In genomic region chr11:119227591-119227990, GRCm38 (mm10) we compare ENCODE assay signal across 8 mouse cellular contexts. TPM values are rescaled to one million over a fixed set of nuclear protein-coding genes. Genes with fewer than 3 reads are reported as not detected.
DNase-seq lines count a peak whose midpoint lies in the region; ATAC-seq and TF ChIP-seq lines count a peak whose summit lies in the region.

No protein-coding gene starts in this region.

- peaks cover 87% of the 10 kb centered on the region for H3K27me3 ChIP-seq in E14TG2a.4 (ENCODE audit: insufficient read depth, low read length)
- peaks cover 9% of the 10 kb centered on the region; the same call in 1 of the 2 replicates for H3K27me3 ChIP-seq in heart, embryonic 14.5 days (ENCODE audit: control insufficient read depth, insufficient read depth, low read length)
- peaks cover 27% of the 10 kb centered on the region for H3K27me3 ChIP-seq in liver, postnatal 0 days (ENCODE audit: insufficient read depth, low read length)

- peak overlapping the region; percentile 89 for H3K9ac ChIP-seq in heart, embryonic 14.5 days (ENCODE audit: low read length)
- H3K9ac ChIP-seq in liver, postnatal 0 days (replicated peaks): peak overlapping the region; percentile 70

- H3K27ac ChIP-seq in heart, embryonic 14.5 days (replicated peaks in 1 of 2; ENCODE audit: control insufficient read depth in 1 of 2, insufficient read depth in 1 of 2, low read depth in 2 of 2, low read length in 2 of 2): peak overlapping the region in 1 of 2 experiments; percentile 41; a peak in 1 of 4 replicates
- no peak overlapping the region for H3K27ac ChIP-seq in liver, postnatal 0 days (ENCODE audit: low read depth)

- H3K36me3 ChIP-seq in E14TG2a.4 (ENCODE audit: insufficient read depth, low read length): no peaks in the 10 kb centered on the region
- no peaks in the 10 kb centered on the region for H3K36me3 ChIP-seq in heart, embryonic 14.5 days (ENCODE audit: control insufficient read depth, insufficient read depth, low read length)
- no peaks in the 10 kb centered on the region for H3K36me3 ChIP-seq in liver, postnatal 0 days (replicated peaks; ENCODE audit: insufficient read depth, low read length)

- ATAC-seq in heart, embryonic 14.5 days (ENCODE audit: insufficient number of reproducible peaks, insufficient read depth, low FRiP score, low read depth): no peak
- no peak for ATAC-seq in liver, postnatal 0 days

- WGBS in heart, embryonic 14.5 days: 1% methylated on average over 12 of the region's 12 CpGs
- WGBS in liver, postnatal 0 days (ENCODE audit: insufficient replicate concordance): 4% methylated on average over 12 of the region's 12 CpGs

- TF ChIP-seq CTCF in E14TG2a.4 (conservative IDR thresholded peaks at IDR 0.05; ENCODE audit: low read length): no peak
- no peak for TF ChIP-seq CTCF in liver, postnatal 0 days (IDR thresholded peaks at IDR 0.05; ENCODE audit: low read depth)

- DNase-seq in cerebellum, postnatal 25 days: peak; percentile 39 to 60
- DNase-seq in cerebellum, adult 9-10 months: no peak
- no peak for DNase-seq in liver, postnatal 0 days
- no peak for DNase-seq in urinary bladder, postnatal 14 days (ENCODE audit: low spot score)
- no peak for DNase-seq in lung, postnatal 36 days
- no peak for DNase-seq in layer of hippocampus, postnatal 25 days (ENCODE audit: extremely low spot score in 1 of 2, low spot score in 1 of 2)

- H3K4me1 ChIP-seq in E14TG2a.4 (replicated peaks; ENCODE audit: low read depth, low read length): peaks cover 45% of the 10 kb centered on the region
- H3K4me1 ChIP-seq in heart, embryonic 14.5 days (ENCODE audit: control insufficient read depth in 2 of 2, insufficient read depth in 2 of 2, low read length in 2 of 2): peaks cover 7 to 15% of the 10 kb centered on the region in 2 experiments; a peak in 3 of 4 replicates
- H3K4me1 ChIP-seq in liver, postnatal 0 days (ENCODE audit: insufficient read depth): peaks cover 15% of the 10 kb centered on the region

- peaks cover 5% of the 10 kb centered on the region; the same call in 1 of the 2 replicates for H3K9me3 ChIP-seq in E14TG2a.4 (ENCODE audit: low read length)
- no peaks in the 10 kb centered on the region for H3K9me3 ChIP-seq in heart, embryonic 14.5 days (ENCODE audit: control insufficient read depth, low read length)
- no peaks in the 10 kb centered on the region for H3K9me3 ChIP-seq in liver, postnatal 0 days (ENCODE audit: low read length)

- no peak for TF ChIP-seq EP300 in liver, postnatal 0 days (IDR thresholded peaks at IDR 0.05; ENCODE audit: low read depth)

- H3K4me3 ChIP-seq in E14TG2a.4 (replicated peaks; ENCODE audit: low read length): peak overlapping the region; percentile 90
- peak overlapping the region; percentile 60 to 77 for H3K4me3 ChIP-seq in heart, embryonic 14.5 days (ENCODE audit: control insufficient read depth in 1 of 2, insufficient read depth in 1 of 2, low read depth in 1 of 2, low read length in 2 of 2)
- H3K4me3 ChIP-seq in liver, postnatal 0 days (ENCODE audit: low read depth, low read length): peak overlapping the region; percentile 65

- peak overlapping the region; percentile 89 for H3K4me2 ChIP-seq in heart, embryonic 14.5 days (ENCODE audit: low read length)
- peak overlapping the region; percentile 86 for H3K4me2 ChIP-seq in liver, postnatal 0 days (ENCODE audit: low read depth, low read length)

RNA-seq across cellular contexts. Expression of gene Tbc1d16, which starts 0.7 kb away (rescaled TPM):
- 8.7 and 10.3 TPM in 2 replicates for polyA plus RNA-seq in heart, embryonic 14.5 days (2014; fragmentation: Nextera tagmentation; extraction: Ambion mirVana)
- polyA plus RNA-seq in liver, postnatal 0 days (2015; fragmentation: Nextera tagmentation; extraction: Ambion mirVana): 1.0 and 1.5 TPM in 2 replicates
- total RNA-seq in layer of hippocampus, postnatal 25 days (2021): 10 to 100 TPM; 53.6 to 55.9 TPM

RNA-seq across cellular contexts. Expression of gene Ccdc40, which starts 0.8 kb away (rescaled TPM):
- polyA plus RNA-seq in heart, embryonic 14.5 days (2014; fragmentation: Nextera tagmentation; extraction: Ambion mirVana): 1.8 and 1.9 TPM in 2 replicates
- 0.89 and 0.95 TPM in 2 replicates for polyA plus RNA-seq in liver, postnatal 0 days (2015; fragmentation: Nextera tagmentation; extraction: Ambion mirVana)
- total RNA-seq in layer of hippocampus, postnatal 25 days (2021): 1 to 10 TPM; 1.5 to 5.5 TPM

RNA-seq across cellular contexts. Expression of gene Gaa, which starts 40.1 kb away (rescaled TPM):
- 73.6 and 75.7 TPM in 2 replicates for polyA plus RNA-seq in heart, embryonic 14.5 days (2014; fragmentation: Nextera tagmentation; extraction: Ambion mirVana)
- polyA plus RNA-seq in liver, postnatal 0 days (2015; fragmentation: Nextera tagmentation; extraction: Ambion mirVana): 28.6 and 29.0 TPM in 2 replicates
- 100 to 1,000 TPM; 304 to 308 TPM for total RNA-seq in layer of hippocampus, postnatal 25 days (2021)

Comparison
In these comparisons a context has a peak if more than half of its experiments do, and no peak if none do; other contexts are left out.
1. DNase-seq: peak in cerebellum, postnatal 25 days (2 of 2); none in cerebellum, adult 9-10 months (single experiment), liver, postnatal 0 days (single experiment), urinary bladder, postnatal 14 days (single experiment), lung, postnatal 36 days (single experiment) and layer of hippocampus, postnatal 25 days (0 of 2).
2. Peak in every context shown above with its lines, with median percentiles within 50 percentile points of each other: H3K4me3 ChIP-seq.